Mouse (Mus musculus) spleen, postnatal 36 days (tissue): ENCODE results near the gene Ubqln4.
"Not testable (repeated sequence)": the region's sequence is repeated elsewhere in the genome, so short reads cannot be mapped to it uniquely, and the experiment has no call there.

ENCODE experiments used
- DNase-seq, 2 experiments: peaks; one replicate each; pipeline ENCODE4 v3.0.0; 2022; ENCODE audit warnings: low spot score in 2 of 2, mixed read lengths in 1 of 2

Gene Ubqln4

GRCm38 (mm10) chr3:88596547-88596946 is 43.0 kb downstream of the Ubqln4 start:
- not testable (repeated sequence) for DNase-seq

- DNase-seq: no peak
Observed at GRCm38 (mm10) chr3:88602466-88602865, 48.9 kb downstream of the Ubqln4 start.

DNA sequence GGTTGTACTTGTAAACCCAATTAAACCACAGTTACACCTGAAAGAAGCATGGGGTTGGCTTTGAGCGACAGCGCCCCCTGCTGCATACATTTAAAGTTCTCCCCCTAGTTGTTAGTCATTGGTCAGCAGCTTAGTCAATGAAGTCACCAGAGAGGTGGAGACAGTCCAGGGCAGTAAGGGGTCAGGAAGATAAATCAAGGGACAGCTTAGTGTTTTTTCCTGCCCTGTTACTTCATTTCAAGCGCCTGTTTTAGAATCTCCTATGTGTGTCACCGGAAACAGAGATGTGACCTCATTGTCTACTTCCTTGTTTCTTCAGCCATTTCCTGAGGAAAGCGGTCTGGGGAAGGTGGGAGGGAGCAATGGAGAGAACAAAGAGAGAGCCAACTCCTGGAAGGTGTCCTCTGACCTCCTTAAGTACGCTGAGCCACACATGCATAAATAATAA is 50.2 kb downstream of the Ubqln4 start:
- peak; percentile 58 to 68 for DNase-seq

DNA sequence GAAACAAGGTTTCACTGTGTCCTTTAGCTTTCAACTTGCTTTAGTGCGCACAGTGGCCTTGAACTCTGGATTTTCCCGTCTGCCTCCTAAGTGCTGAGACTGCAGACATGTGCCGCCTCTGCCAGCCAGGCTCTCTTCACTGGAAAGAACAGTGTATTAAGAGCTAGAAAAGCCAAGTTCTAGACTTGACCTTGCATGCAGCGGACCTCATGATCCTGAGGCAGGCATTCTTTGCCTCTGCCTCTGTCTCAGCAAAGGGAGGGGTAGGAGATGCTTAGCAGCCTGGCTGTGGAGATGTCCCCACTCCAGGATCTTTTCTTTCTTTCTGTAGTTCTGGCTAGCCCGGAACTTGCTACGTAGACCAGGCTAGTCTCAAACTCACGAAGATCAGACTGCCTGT is 51.3 kb downstream of the Ubqln4 start:
- no peak for DNase-seq

DNA sequence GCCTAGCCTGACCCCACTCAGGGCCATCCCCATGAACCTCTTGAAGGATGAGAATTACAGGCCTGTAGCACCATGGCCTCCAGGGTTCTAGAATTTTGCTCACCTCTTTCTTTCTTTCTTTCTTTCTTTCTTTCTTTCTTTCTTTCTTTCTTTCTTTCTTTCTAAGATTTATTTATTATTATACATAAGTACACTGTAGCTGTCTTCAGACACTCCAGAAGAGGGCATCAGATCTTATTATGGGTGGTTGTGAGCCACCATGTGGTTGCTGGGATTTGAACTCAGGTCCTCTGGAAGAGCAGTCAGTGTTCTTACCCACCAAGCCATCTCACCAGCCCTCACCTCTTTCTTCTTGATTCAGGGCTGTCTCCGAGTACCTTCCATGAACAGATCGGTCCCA is 52.1 kb downstream of the Ubqln4 start, which contains the start of gene Arhgef2:
Gene Arhgef2 (plus strand): TSS at position 301 of the 400 bp plus-strand sequence.
- DNase-seq: not testable (repeated sequence)

GRCm38 (mm10) chr3:88607065-88607757 is 53.7 kb downstream of the Ubqln4 start:
- DNase-seq: peak; percentile 83 to 86

- DNase-seq: no peak
Observed at GRCm38 (mm10) chr3:88607758-88608138, 54.2 kb downstream of the Ubqln4 start.

GRCm38 (mm10) chr3:88609066-88609465 is 55.5 kb downstream of the Ubqln4 start:
- no peak for DNase-seq

- DNase-seq: no peak
Observed at GRCm38 (mm10) chr3:88614418-88614817, 60.9 kb downstream of the Ubqln4 start.

DNA sequence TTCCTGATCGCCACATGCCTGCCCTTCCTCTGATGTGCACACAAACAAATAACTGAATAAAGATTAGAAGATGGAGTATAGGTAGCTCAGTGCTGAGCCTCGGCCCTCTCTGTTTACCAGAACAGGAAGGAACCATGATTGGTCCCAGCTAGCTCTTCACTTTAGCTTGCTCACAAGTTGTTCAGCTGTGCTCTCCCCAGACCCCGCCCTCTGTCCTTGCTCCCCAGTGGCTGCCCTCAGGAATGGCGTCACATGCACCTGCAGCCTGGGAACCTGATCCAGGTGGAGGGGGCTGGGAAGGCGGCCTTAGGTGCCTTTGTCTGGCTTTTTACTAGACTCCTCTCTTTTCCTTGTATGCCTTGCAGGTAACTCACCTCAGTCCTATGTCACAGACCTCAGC is 61.6 kb downstream of the Ubqln4 start:
- DNase-seq: no peak

DNA sequence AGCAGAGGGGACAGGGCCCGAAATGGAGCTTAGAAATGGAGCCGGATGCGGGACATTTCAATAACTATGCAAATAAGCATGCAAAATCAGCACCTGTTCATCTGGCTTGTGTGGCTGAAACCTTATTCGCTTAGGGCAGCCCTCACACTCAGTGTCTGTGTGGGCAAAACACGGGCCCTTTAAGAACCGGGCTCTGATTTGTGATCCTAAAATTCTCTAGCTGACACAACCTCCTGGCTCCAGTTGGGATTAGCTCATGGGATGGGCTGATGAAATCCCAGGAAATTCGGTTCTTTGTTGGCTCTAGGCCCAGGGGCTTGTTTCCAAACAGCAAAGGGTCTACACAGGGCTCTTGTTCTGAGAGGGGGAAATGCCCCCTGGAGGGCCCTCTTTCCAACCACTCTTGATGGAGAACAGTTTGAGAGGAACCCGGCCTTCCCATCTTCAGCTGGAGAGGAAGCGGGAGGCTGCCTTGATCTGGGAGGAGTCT is 62.4 kb downstream of the Ubqln4 start:
- peak in 1 of 2 experiments; percentile 29 for DNase-seq

- DNase-seq: no peak
Observed at GRCm38 (mm10) chr3:88616951-88617500, 63.5 kb downstream of the Ubqln4 start.

GRCm38 (mm10) chr3:88618074-88618871 is 64.7 kb downstream of the Ubqln4 start:
- DNase-seq: no peak
